Mouse (Mus musculus): ENCODE results near the gene Nck1. TPM values are rescaled to one million over a fixed set of nuclear protein-coding genes. Genes with fewer than 3 reads are reported as not detected.

Nck1 gene
- total RNA-seq, 2 experiments from 2014 or later = 31.1 to 35.0 TPM

- DNase-seq (ENCODE audit: low spot score in 2 of 2) = peak; percentile 63 to 75
- intact Hi-C loops (cut with DNase I) = loop anchor here (5.0 kb wide), 2 partner anchors 599 to 714 kb away; no protein-coding TSS in a partner anchor
These were observed 99.8 kb downstream of the Nck1 start for GRCm38 (mm10) chr9:100446059-100446686.

Other genes starting within 250 kb of the Nck1 start
- 1 to 10 TPM in 1 of 2 experiments, under 1 TPM in 1; 0.25 to 1.1 TPM for gene Il20rb, start 59.3 kb downstream of the Nck1 start, total RNA-seq (2021)
- 10 to 100 TPM; 18.7 to 19.2 TPM for gene Slc35g2, start 25.0 kb upstream of the Nck1 start, total RNA-seq (2021)
- gene Stag1, start 51.7 kb upstream of the Nck1 start, total RNA-seq (2021) = 10 to 100 TPM; 48.3 to 61.0 TPM